Mouse (Mus musculus) midbrain, embryonic 16.5 days (tissue): ENCODE measurements around the gene Sema3g. TPM values are rescaled to one million over a fixed set of nuclear protein-coding genes. Genes with fewer than 3 reads are reported as not detected.
A peak's percentile ranks its signal among the peaks of the same experiment; 100 is the strongest.

Experiments used
- ATAC-seq: fragments of 200-750 bp; cut with Nextera tagmentation; 2 replicates; pipeline ENCODE4 v1.8.0; 2017; ENCODE audit warnings: moderate TSS enrichment
- H3K27ac ChIP-seq: fragments of 300-500 bp; sonication (generic); 2 replicates; pipeline ENCODE4 v1.5.1; 2014; ENCODE audit warnings: mild to moderate bottlenecking, low read length, mixed read lengths
- H3K27me3 ChIP-seq: fragments of 300-500 bp; sonication (generic); 2 replicates; pipeline ENCODE4 v1.6.1; 2014; ENCODE audit warnings: low read depth, low read length, mixed read lengths; ENCODE audit not compliant: control insufficient read depth, insufficient read depth
- H3K36me3 ChIP-seq: fragments of 300-500 bp; sonication (generic); 2 replicates; pipeline ENCODE4 v1.6.1; 2014; ENCODE audit warnings: mild to moderate bottlenecking, low read length, moderate library complexity, mixed read lengths; ENCODE audit not compliant: control insufficient read depth, insufficient read depth
- H3K4me1 ChIP-seq: fragments of 300-500 bp; sonication (generic); 2 replicates; pipeline ENCODE4 v1.6.1; 2014; ENCODE audit warnings: mild to moderate bottlenecking, low read length, mixed read lengths; ENCODE audit not compliant: control insufficient read depth, insufficient read depth
- H3K4me2 ChIP-seq: fragments of 300-500 bp; sonication (generic); 2 replicates; pipeline ENCODE4 v1.6.1; 2014; ENCODE audit warnings: mild to moderate bottlenecking, low read length, mixed read lengths
- H3K4me3 ChIP-seq: fragments of 300-500 bp; sonication (generic); 2 replicates; pipeline ENCODE4 v1.5.1; 2014; ENCODE audit warnings: low read depth, mild to moderate bottlenecking, low read length, moderate library complexity, mixed read lengths
- H3K9ac ChIP-seq: fragments of 300-500 bp; sonication (generic); 2 replicates; pipeline ENCODE4 v1.6.1; 2014; ENCODE audit warnings: low read depth, low read length, mixed read lengths
- H3K9me3 ChIP-seq: fragments of 300-500 bp; sonication (generic); replicated peaks from 2 replicates; pipeline ENCODE4 v1.6.1; 2014; ENCODE audit warnings: mild to moderate bottlenecking, low read length, mixed read lengths; ENCODE audit not compliant: control insufficient read depth, poor library complexity, severe bottlenecking
- WGBS: fragments of 180-500 bp; shearing (Covaris S2); extraction: QIAGEN DNeasy Blood & Tissue Kit; methylation state at CpG from one replicate; pipeline ENCODE4 v1.1.7; 2014; 5-methylcytosine and 5-hydroxymethylcytosine counted together
- polyA plus RNA-seq: library from polyadenylated mRNA; unstranded; fragments of >200 nt; fragmentation: Nextera tagmentation; extraction: Ambion mirVana; gene quantifications from 2 replicates; pipeline ENCODE4 v1.2.1, GENCODE M21; 2015

Gene Sema3g
- polyA plus RNA-seq, 1 experiment from 2014 or later = 0.46 TPM

- no peaks in the 10 kb centered on the region for H3K27me3 ChIP-seq
- peak overlapping the region; percentile 29 for H3K4me3 ChIP-seq
- H3K9me3 ChIP-seq = no peaks in the 10 kb centered on the region
- peak overlapping the region; percentile 85 for H3K27ac ChIP-seq
- no peaks in the 10 kb centered on the region for H3K36me3 ChIP-seq
- H3K4me1 ChIP-seq = peaks cover 25% of the 10 kb centered on the region
- WGBS = 17% methylated on average over 28 of the region's 28 CpGs
- peak overlapping the region; percentile 52 for H3K9ac ChIP-seq
- peak overlapping the region; percentile 48 for H3K4me2 ChIP-seq
- peak; percentile 72 for ATAC-seq
These were observed 51.9 kb downstream of the Sema3g start for GRCm38 (mm10) chr14:31269456-31270100.

GRCm38 (mm10) chr14:31271121-31271520 is 53.5 kb downstream of the Sema3g start:
- no peak for ATAC-seq
- no peak overlapping the region for H3K4me2 ChIP-seq
- H3K36me3 ChIP-seq = no peaks in the 10 kb centered on the region
- no peak overlapping the region for H3K27ac ChIP-seq
- H3K4me1 ChIP-seq = peaks cover 25% of the 10 kb centered on the region
- H3K4me3 ChIP-seq = no peak overlapping the region
- no peaks in the 10 kb centered on the region for H3K27me3 ChIP-seq
- no peak overlapping the region for H3K9ac ChIP-seq
- 96% methylated on average over 6 of the region's 6 CpGs for WGBS
- H3K9me3 ChIP-seq = no peaks in the 10 kb centered on the region

- H3K4me1 ChIP-seq = peaks cover 25% of the 10 kb centered on the region
- H3K9me3 ChIP-seq = no peaks in the 10 kb centered on the region
- ATAC-seq = no peak
- 22% methylated on average over 7 of the region's 7 CpGs for WGBS
- H3K9ac ChIP-seq = no peak overlapping the region
- no peak overlapping the region for H3K27ac ChIP-seq
- H3K36me3 ChIP-seq = no peaks in the 10 kb centered on the region
- no peak overlapping the region for H3K4me3 ChIP-seq
- H3K27me3 ChIP-seq = no peaks in the 10 kb centered on the region
- H3K4me2 ChIP-seq = no peak overlapping the region
These were observed 54.5 kb downstream of the Sema3g start for GRCm38 (mm10) chr14:31272164-31272563.

Other genes starting within 250 kb of the Sema3g start
- gene Glt8d1, start 216.5 kb upstream of the Sema3g start, polyA plus RNA-seq = 60.5 and 63.9 TPM in 2 replicates
- 329 and 337 TPM in 2 replicates for gene Spcs1, start 216.2 kb upstream of the Sema3g start, polyA plus RNA-seq
- gene Pbrm1, start 198.7 kb upstream of the Sema3g start, polyA plus RNA-seq = 118 and 128 TPM in 2 replicates
- gene Gnl3, start 198.7 kb upstream of the Sema3g start, polyA plus RNA-seq = 46.4 and 49.3 TPM in 2 replicates
- gene Smim4, start 88.9 kb upstream of the Sema3g start, polyA plus RNA-seq = 38.4 and 57.0 TPM in 2 replicates
- gene Nt5dc2, start 86.8 kb upstream of the Sema3g start, polyA plus RNA-seq = 170 and 199 TPM in 2 replicates
- gene Stab1, start 49.2 kb upstream of the Sema3g start, polyA plus RNA-seq = 11.2 and 15.4 TPM in 2 replicates
- 2.4 and 3.3 TPM in 2 replicates for gene Tnnc1, start 9.5 kb upstream of the Sema3g start, polyA plus RNA-seq
- 354 and 388 TPM in 2 replicates for gene Nisch, start 914 bp upstream of the Sema3g start, polyA plus RNA-seq
- 10.2 and 10.8 TPM in 2 replicates for gene Phf7, start 33.5 kb downstream of the Sema3g start, polyA plus RNA-seq
- 116 and 125 TPM in 2 replicates for gene Bap1, start 33.6 kb downstream of the Sema3g start, polyA plus RNA-seq
- gene Dnah1, start 106.0 kb downstream of the Sema3g start, polyA plus RNA-seq = 4.9 TPM in 2 replicates
- gene Capn7, start 118.8 kb downstream of the Sema3g start, polyA plus RNA-seq = 88.8 and 94.5 TPM in 2 replicates
- gene Sh3bp5, start 218.2 kb downstream of the Sema3g start, polyA plus RNA-seq = 156 and 158 TPM in 2 replicates